Mouse (Mus musculus): ENCODE results near the gene Cep85l.
A peak's percentile ranks its signal among the peaks of the same experiment; 100 is the strongest.

The Cep85l gene

GRCm38 (mm10) chr10:53388227-53388920, 8.6 kb upstream of the Cep85l start:
- no peak for DNase-seq

DNA sequence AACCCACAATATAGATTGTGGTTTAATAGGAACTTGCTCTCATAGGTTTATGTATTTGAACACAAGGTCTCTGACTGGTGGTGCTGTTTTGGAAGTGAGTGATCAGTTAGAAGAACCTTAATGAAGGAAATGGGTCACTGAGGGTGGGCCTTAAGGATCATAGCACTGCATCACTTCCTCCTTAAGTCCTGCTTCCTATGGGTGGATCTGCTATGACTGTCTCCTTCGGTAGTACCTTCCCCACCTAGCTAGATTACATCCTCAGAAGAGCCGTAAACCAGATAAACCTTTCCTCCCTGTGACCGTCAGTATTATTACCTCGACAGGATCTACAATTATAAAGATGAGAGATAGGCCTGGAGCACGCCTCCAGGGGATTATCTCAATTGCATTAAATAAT, 5.7 kb upstream of the Cep85l start:
- DNase-seq, result no peak

DNA sequence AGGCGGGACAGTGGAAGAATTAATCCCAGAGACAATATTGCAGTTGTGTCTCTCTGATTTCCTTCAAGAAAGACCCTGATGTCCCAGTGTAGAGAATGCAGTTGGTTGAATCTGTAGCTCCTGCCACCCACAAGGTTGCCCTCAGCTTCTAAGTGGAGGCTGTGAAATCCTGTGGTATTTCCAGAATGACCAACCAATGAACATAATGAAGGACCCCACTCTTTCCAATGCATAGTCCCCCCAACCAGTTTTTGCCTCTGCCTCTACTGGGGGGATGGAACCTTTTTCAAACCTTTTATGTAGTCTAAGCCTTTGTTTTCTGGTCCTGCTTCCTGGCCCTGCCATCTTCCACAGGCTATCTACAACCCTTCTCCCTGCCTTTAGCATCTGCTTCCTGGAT, 5.1 kb upstream of the Cep85l start:
- no peak for DNase-seq

GRCm38 (mm10) chr10:53382696-53383365, 3.1 kb upstream of the Cep85l start:
- DNase-seq, result no peak

GRCm38 (mm10) chr10:53378981-53379708, 602 bp downstream of the Cep85l start:
- DNase-seq, result peak; percentile 76

GRCm38 (mm10) chr10:53378296-53378695, 1.5 kb downstream of the Cep85l start:
- no peak for DNase-seq

- peak; percentile 37 to 57 for DNase-seq
Measured at GRCm38 (mm10) chr10:53377096-53377495, 2.7 kb downstream of the Cep85l start.

DNA sequence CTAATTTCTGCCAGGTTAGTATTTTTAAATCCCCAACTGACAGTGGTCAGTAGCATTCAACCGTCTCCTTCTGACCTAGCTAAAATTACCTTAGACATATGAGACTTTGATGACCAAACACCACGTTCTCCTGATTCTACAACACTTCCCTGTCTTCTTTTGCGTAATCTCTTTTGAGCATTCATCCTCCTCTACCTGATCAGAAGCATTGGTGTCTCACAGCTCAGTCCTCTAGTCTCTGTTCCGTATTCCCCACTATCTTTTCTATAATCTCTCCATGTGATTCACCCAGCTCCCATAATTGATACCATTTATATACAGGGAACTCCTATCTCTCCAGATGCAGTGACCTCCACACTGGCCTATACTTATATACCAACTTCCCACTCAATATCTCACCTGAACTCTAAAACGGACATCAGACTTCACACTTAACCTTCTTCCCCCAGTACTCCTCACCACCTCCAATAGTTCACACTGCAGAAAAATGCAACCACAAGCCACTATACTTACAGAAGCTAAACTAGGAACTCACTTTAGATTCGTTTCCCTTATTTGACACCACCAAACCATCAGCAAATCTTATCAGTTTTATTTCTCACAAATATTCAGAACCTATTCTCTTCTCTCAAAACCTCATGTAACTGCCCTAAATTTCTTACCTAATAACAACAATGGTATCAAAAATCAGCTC, 5.7 kb downstream of the Cep85l start:
- DNase-seq, result no peak

GRCm38 (mm10) chr10:53367265-53367664, 12.5 kb downstream of the Cep85l start:
- DNase-seq, result no peak

GRCm38 (mm10) chr10:53364311-53364710, 15.4 kb downstream of the Cep85l start:
- DNase-seq, result no peak

DNA sequence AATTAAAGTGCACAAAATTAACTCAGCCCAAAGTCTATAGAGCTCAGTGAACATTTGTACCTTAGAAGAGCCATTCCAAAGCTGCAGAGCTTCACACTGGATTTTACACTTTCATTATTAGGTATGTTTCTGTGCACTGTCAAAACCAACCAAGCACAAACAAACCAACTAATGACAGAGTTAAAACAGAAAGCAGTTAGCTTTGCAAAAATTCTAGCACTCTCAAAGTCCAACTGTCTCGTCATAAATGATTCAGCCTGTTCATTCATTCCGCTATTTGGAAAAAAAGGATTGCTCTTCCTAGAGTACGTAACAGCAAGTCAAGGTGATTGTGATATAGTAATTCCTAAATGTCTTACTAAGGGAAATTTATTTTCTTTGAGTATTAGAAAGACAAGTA, 20.7 kb downstream of the Cep85l start:
- no peak for DNase-seq

GRCm38 (mm10) chr10:53353665-53354064, 26.1 kb downstream of the Cep85l start:
- no peak for DNase-seq

DNA sequence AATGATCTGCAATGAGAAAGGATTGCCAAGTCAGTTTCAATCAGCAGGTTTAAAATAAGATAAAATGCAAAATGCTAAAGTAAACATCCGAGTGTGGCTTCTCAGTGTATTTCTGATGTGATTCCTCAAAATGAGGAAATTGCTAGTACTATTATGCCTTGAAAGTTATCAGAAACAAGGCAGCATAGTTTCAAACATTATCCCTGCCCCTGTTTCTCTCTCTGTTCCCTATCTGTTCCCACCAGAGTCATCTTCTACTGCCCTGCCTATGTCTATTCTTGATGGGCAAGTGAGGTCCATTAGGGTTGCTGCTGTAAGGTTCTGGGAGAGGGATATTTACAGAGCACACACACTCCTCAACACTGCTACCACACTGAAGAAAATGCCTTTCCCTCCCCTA, 30.5 kb downstream of the Cep85l start:
- no peak for DNase-seq

- peak; percentile 75 to 82 for DNase-seq
Measured at GRCm38 (mm10) chr10:53347787-53348755, 31.7 kb downstream of the Cep85l start.

GRCm38 (mm10) chr10:53346916-53347315, 32.8 kb downstream of the Cep85l start:
- DNase-seq, result no peak

DNA sequence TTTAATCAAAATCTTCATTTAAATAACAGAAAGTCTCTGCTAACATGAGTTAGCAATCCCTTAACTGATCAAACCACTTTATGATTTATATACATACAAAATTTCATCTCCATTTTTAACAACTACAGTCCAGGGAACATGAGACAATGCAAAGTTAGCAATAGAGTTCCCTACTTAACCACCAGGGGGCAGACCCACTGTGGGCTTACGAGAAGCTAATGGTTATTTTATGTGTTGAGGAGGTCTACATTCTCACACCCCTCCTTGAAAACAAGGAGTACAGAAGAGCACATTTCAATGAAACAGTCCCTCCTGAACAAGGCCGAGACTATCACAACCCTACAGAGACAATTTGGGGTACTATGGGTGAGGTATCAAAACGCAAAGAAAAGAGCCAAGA, 33.2 kb downstream of the Cep85l start:
- DNase-seq, result peak; percentile 69 to 76

GRCm38 (mm10) chr10:53345508-53345907, 34.2 kb downstream of the Cep85l start:
- DNase-seq, result no peak

DNA sequence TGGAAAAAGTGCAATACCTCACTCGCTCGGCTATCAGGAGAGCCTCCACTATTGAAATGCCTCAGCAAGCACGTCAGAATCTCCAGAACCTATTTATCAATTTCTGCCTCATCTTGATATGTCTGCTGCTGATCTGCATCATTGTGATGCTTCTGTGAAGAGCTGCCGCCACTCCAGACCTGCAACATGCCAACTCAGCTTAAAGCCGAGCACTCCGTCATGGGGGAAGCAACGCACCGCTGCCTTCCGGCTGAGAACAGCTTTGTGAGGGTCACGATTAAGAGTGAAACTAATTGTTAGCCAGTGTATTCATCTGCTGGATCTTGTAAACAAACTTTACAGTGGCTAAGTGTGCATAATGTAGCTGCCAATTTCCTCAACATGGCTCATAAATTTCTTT, 35.9 kb downstream of the Cep85l start:
- no peak for DNase-seq

- no peak for DNase-seq
Measured at GRCm38 (mm10) chr10:53343384-53343783, 36.4 kb downstream of the Cep85l start.

DNA sequence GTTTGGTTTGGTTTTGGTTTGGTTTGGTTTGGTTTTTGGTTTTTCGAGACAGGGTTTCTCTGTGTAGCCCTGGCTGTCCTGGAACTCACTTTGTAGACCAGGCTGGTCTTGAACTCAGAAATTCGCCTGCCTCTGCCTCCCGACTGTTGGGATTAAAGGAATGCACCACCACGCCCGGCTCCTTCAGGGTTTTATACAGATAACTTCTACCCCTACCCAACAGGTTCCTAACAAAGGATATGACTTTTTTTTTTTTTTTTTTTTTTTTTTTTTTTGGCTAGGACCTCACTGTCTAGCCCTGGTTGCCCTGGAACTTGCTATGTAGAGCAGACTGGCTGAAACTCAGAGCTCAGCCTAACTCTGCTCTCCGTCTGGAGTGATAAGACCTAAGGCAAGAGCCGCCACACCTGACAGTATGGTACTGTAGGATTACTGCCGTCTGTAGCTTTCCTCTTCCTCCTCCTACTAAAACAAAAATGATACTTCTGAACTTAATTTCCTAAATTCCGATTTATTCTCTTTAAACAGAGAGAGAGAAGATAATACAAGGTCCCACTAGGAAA, 37.5 kb downstream of the Cep85l start:
- DNase-seq, result no peak

- DNase-seq, result peak; percentile 24 to 42
Measured at GRCm38 (mm10) chr10:53341288-53341965, 38.3 kb downstream of the Cep85l start.
